Mouse (Mus musculus) bone marrow, adult 2 months (tissue): Measurements from ENCODE around the gene Naa15. TPM values are rescaled to one million over a fixed set of nuclear protein-coding genes. Genes with fewer than 3 reads are reported as not detected.
"Not testable (repeated sequence)": the region's sequence is repeated elsewhere in the genome, so short reads cannot be mapped to it uniquely, and the experiment has no call there.

Experiments
- H3K27ac ChIP-seq: fragments of 200-500 bp; 2 replicates; pipeline ENCODE4 v1.5.1; 2012; ENCODE audit warnings: low read depth, mild to moderate bottlenecking, control low read depth, inconsistent platforms, low read length; ENCODE audit not compliant: control insufficient read depth, poor library complexity, insufficient read depth
- H3K4me1 ChIP-seq: fragments of 200-500 bp; 2 replicates; pipeline ENCODE4 v1.6.1; 2011; ENCODE audit warnings: low read length; ENCODE audit not compliant: control insufficient read depth, insufficient read depth
- H3K4me3 ChIP-seq: fragments of 200-500 bp; replicated peaks from 2 replicates; pipeline ENCODE3; 2011; ENCODE audit warnings: mild to moderate bottlenecking, low read depth, low read length, control low read depth; ENCODE audit not compliant: control insufficient read depth
- CTCF ChIP-seq: fragments of 200-500 bp; IDR thresholded peaks from 2 replicates; pipeline ENCODE4 v1.5.1; 2011; ENCODE audit warnings: low read length, control low read depth; ENCODE audit not compliant: control insufficient read depth, insufficient read depth
- POLR2A ChIP-seq: fragments of 200-500 bp; IDR thresholded peaks from 2 replicates; pipeline ENCODE4 v1.6.1; 2011; ENCODE audit warnings: low read depth, mild to moderate bottlenecking, control low read depth, low read length, borderline replicate concordance; ENCODE audit not compliant: control insufficient read depth
- WGBS: fragments of 180-500 bp; shearing (Covaris S2); methylation state at CpG from one replicate; pipeline ENCODE4 v1.1.7; 2018; 5-methylcytosine and 5-hydroxymethylcytosine counted together
- polyA plus RNA-seq: library from polyadenylated mRNA; stranded (reverse); fragments of >200 nt; gene quantifications from 2 replicates; pipeline ENCODE4 v1.2.4, GENCODE M21; 2011; ENCODE audit warnings: low replicate concordance; ENCODE audit not compliant: missing spikeins, insufficient read depth, insufficient read length

The Naa15 gene
- polyA plus RNA-seq, 1 experiment, result 83.8 TPM

DNA sequence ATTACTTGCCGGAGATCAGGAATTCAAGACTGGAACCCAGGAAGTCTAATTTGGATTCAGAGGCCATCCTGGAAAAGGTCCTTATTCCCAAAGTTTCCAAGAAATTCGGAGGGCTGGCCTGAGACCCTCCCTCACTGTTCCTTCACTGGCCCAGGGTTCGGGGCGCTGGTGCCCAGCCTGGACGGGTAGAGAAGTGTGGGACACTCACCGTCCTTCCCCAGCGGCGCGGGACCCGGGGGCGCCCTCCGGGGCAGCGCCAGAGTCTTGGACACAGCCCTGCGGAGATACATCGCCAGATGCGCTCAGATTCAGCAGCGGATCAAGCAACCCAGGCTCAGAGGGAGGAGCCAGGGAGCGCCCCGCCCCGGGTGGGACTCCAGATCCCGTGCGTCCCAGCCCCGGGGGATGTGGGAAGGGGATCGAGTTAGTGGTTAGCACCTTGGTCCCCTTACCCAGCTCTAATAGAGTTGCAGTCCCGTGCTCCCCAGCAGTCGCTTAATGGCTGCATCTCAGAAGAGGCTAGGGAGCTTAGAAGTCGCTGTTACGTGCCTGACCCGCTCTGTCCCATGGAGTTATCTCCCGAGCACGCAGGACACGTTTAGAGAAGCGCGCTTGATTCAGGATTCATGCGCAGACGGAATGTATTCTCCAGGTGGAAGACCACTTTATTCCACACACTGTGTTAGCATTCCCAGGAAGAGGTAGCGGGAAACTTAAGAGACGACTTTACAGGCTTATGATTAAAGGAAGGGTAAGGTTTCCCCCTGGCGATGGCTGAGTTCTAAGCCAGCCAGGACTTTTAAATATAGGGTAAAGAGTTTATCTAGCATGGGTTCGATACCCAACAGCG, 18.5 kb upstream of the Naa15 start, which contains the start of gene Mgarp:
Mgarp (minus strand) TSS at position 520 of the 850 bp plus-strand sequence.
- H3K4me1 ChIP-seq, result no peaks in the 10 kb centered on the region; the same call in 1 of the 2 replicates
- H3K27ac ChIP-seq, result no peak within 1 kb of the TSS
- H3K4me3 ChIP-seq, result peak within 1 kb of the TSS; percentile 66
- WGBS, result 5% methylated on average over 41 of the region's 41 CpGs
- TF ChIP-seq POLR2A, result no peak
- TF ChIP-seq CTCF, result no peak

DNA sequence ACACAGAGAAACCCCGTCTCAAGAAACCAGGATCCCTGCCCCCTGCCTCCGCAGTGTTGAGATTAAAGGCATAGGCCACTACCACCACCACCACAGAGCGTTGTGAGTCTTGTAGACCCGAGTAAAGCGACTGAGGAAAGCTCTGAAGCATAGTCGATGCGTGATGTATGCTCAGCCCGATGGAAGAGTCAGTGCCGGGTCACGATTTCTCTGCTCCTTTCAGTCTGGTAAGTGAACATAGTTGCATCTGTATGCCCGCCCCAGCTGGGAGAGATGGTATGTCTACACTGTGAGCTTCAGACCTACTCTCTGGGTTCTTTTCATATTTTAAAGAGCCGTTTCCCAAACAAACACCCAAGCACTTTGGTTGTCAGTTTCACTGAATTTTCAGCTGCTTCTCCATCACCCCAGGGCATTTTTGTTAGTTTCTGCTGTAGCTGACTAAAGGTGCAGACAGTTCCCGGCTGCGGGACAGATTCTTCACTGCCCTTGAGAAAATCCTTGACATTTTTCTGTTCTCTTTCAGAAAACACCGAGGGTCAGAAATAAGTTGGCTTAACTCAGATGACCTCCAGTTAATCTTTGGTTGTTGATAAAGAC, 17.1 kb upstream of the Naa15 start:
- TF ChIP-seq CTCF, result no peak
- no peak for TF ChIP-seq POLR2A
- H3K27ac ChIP-seq, result no peak overlapping the region
- H3K4me1 ChIP-seq, result no peaks in the 10 kb centered on the region; the same call in 1 of the 2 replicates
- H3K4me3 ChIP-seq, result no peak overlapping the region
- 78% methylated on average over 15 of the region's 15 CpGs for WGBS

DNA sequence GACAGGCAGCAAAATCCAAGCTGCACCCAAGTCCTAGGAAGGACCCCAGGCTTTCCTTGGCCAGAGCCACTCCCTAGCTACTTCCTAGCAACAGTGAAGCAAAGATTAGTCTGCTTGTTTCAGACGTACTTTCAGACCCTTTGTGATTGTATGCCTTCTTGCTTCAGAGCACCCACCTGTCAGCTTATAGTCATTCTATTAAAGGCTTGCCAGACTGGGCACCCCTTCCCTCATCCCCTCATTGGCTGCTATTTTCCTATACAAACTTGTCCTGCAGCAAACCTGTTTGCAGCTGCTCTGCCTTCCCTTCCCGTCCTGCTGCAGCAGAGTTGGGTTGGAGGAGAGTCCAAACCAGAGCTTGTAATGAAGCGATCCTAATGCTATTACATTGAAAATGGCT, 16.3 kb upstream of the Naa15 start:
- H3K4me1 ChIP-seq, result no peaks in the 10 kb centered on the region; the same call in 1 of the 2 replicates
- no peak overlapping the region for H3K4me3 ChIP-seq
- no peak overlapping the region for H3K27ac ChIP-seq
- TF ChIP-seq POLR2A, result no peak
- no peak for TF ChIP-seq CTCF
- 50% methylated on average over 3 of the region's 3 CpGs for WGBS

DNA sequence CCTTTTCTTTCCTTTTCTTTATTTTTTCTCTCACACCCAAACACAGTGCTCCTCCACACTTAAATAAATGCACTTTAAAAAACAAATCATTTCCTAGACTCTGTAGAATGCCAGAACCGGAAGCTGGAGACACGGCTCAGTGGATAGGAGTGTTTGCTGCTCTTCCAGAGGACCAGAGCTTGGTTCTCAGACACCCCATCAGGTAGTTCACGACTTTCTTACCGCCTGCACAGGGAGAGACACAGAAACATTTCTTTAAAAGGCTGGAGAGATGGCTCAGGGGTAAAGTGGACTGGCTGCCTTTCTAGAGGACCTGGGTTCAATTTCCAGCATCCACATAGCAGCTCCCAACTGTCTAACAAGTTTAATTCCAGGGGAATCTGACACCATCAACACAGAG, 15.4 kb upstream of the Naa15 start:
- WGBS, result 64% methylated on average over 4 of the region's 4 CpGs
- no peak overlapping the region for H3K4me3 ChIP-seq
- H3K4me1 ChIP-seq, result no peaks in the 10 kb centered on the region; the same call in 1 of the 2 replicates
- TF ChIP-seq CTCF, result no peak
- no peak for TF ChIP-seq POLR2A
- H3K27ac ChIP-seq, result no peak overlapping the region

DNA sequence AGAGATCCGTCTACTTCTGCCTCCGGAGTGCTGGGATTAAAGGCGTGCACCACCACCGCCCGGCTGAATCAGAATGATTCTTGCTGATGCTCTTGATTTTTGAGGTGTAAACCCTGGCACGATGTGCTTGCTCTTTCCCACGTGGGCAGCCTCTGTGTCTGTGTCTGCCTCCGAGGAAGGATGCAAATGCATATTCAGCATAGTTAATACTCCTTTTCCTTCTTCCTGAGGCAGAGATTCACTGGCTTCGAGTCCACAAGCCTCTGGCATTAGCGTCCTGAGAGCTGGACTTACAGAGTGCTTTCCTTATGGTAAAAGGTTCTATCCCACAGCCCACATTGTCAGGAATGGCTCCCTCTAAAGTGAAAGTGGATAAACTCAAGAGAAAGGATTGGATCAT, 14.3 kb upstream of the Naa15 start:
- H3K27ac ChIP-seq, result no peak overlapping the region
- TF ChIP-seq POLR2A (no peak), CTCF (no peak)
- H3K4me1 ChIP-seq, result no peaks in the 10 kb centered on the region; the same call in 1 of the 2 replicates
- 71% methylated on average over 10 of the region's 10 CpGs for WGBS
- no peak overlapping the region for H3K4me3 ChIP-seq

DNA sequence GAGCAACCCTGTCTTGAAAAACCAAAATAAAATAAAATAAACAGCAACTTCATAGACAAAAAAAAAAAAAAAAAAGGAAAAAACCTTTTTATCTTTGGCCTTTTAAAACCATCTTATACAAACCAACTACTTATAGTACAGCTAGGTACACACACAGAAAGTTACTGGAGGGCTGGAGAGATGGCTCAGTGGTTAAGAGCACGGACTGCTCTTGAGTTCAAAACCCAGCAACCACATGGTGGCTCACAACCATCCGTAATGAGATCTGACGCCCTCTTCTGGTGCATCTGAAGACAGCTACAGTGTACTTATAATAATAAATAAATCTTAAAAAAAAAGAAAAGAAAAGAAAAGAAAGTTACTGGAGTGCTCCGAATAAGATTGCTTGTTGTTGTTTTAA, 12.9 kb upstream of the Naa15 start:
- WGBS, result 59% methylated on average over 4 of the region's 4 CpGs
- not testable (repeated sequence) for H3K4me3 ChIP-seq, H3K27ac ChIP-seq, H3K4me1 ChIP-seq

DNA sequence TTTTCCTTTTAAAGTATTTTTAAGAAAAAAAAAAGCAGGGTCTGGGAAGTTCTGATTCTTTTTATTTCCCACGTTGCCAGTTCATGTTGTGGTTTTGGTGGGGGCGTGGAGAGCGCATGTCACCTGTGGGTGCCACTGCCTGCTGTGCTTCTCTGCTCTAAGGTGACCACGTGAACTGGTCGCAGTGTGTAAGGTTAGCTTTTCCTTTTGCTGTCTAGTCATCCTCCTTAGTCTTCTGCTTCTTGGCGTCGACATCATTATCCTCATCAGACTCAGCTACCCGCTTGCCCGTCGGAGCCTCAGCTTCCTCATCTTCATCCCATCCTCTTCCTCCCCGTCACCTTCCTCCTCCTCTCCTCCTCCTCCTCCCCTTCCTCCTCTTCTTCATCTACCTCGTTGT, 12.3 kb upstream of the Naa15 start:
- Histone ChIP-seq H3K4me3 (no peak overlapping the region), H3K4me1 (no peaks in the 10 kb centered on the region), H3K27ac (no peak overlapping the region)
- WGBS, result 80% methylated on average over 12 of the region's 12 CpGs
- TF ChIP-seq CTCF (no peak), POLR2A (no peak)

DNA sequence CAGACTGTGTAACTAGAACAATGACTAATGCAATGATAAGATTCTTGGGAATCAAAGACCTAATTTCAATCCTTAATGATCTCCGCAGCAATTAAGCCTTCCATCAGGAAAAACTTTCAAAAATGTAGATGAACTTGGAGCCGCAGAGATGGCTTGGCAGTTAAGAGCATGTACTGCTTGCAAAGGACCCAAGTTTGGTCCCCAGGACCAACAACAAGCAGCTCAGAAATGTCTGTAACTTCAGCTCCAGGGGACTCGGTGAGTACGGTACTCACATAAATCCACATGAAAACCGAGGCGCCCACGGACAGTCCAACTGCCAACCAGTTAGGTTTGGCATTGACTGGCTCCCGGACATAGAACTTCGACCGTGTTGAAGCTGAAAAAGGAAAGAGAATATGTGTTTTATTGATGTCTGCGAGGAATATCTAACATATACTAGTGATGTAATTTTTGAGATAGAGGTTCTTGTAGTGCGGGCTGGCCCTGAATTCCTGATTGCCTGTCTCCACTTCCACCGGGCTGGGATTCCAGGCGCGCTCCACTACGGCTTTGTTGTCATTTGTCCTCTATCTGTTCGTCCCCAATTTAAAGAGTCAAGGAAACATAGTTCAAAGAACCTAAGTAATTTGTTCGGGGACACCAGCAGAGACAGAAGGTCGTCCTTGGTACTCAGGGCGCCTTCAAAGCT, 6.9 kb upstream of the Naa15 start:
- no peaks in the 10 kb centered on the region; the same call in 1 of the 2 replicates for H3K4me1 ChIP-seq
- 30% methylated on average over 20 of the region's 20 CpGs for WGBS
- no peak for TF ChIP-seq CTCF
- no peak for TF ChIP-seq POLR2A
- H3K27ac ChIP-seq, result no peak overlapping the region
- peak overlapping the region; percentile 97 for H3K4me3 ChIP-seq
